Mouse (Mus musculus): ENCODE data around the gene Lamc3.

DNA sequence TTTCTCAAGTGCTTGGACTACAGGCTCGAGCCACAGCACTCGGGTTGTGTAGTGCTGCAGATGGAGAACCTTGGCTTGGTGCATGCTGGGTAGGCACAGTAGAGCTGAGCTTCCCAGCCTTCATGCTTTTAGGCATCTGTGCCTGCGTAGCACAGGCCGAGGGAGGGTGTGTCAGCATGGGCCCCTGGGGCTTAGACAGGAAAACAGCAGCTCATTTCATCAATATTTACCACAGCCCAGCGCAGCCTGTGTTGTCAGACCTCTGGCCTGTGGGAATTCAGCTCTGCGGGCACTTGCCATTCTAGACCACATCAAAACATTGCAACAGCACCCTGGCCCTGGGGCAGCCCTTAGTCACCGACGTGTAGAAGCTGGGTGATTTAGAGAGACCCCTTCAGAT lies 31.1 kb upstream of the Lamc3 start:
- TF ChIP-seq CTCF (IDR thresholded peaks at IDR 0.05; ENCODE audit: low read depth, low read length) (no peak), POLR2A (IDR thresholded peaks at IDR 0.05; ENCODE audit: extremely low read depth, insufficient read depth, low read length) (no peak)
